Mouse (Mus musculus) retina, adult 2 months (tissue): ENCODE results near the gene Zfp646.
"Not testable (repeated sequence)": the region's sequence is repeated elsewhere in the genome, so short reads cannot be mapped to it uniquely, and the experiment has no call there.

ENCODE experiments used
- DNase-seq: peaks from one replicate; pipeline ENCODE4 v3.0.0-alpha.2; 2012; ENCODE audit warnings: low read depth, low spot score

Gene Zfp646

DNA sequence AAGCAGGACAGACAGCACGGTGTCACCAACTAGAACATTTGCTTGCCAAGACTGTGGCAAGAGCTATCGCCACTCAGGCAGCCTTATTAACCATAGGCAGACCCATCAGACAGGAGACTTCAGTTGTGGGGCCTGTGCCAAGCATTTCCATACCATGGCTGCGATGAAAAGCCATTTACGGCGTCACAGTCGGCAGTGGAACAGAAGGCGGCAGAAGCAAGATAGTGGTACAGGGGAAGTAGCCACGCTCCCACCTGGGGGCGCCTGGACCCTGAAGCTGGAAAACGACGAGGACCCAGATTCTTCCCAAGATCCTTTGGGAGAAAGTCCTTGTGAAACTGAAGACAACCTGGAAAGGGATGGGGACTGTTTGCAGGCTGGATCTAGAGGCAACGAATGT lies 4.4 kb downstream of the Zfp646 start:
- DNase-seq: no peak

GRCm38 (mm10) chr7:127885951-127886350 lies 9.9 kb downstream of the Zfp646 start:
- no peak for DNase-seq

GRCm38 (mm10) chr7:127886551-127886950 lies 10.5 kb downstream of the Zfp646 start:
- DNase-seq: no peak

GRCm38 (mm10) chr7:127887191-127887590 lies 11.2 kb downstream of the Zfp646 start:
- DNase-seq: no peak

- no peak for DNase-seq
Measured at GRCm38 (mm10) chr7:127887781-127888180, 11.8 kb downstream of the Zfp646 start.

- DNase-seq: no peak
Measured at GRCm38 (mm10) chr7:127888821-127889220, 12.8 kb downstream of the Zfp646 start.

DNA sequence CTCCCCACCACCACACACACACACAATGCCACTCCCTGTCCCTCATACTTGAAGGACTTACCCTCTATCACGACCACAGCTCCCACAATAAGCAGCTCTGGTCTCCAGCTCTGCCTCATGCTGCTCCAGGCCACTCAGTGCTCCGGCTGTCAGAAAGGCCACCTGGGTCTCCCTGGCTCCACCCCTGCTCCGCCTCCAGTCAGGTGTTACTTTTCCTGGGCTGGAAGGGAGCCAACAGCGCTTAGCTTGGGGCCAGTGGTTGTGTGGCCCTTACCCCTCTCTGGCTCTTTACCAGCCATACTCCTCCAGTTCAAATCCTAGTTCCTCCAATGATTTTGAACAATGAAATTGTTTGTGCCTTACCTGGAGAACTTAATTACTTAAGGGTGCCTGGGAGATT lies 14.8 kb downstream of the Zfp646 start, which contains the start of gene Prss53:
Gene Prss53 (minus strand): TSS at position 173 of the 400 bp plus-strand sequence.
- DNase-seq: no peak

DNA sequence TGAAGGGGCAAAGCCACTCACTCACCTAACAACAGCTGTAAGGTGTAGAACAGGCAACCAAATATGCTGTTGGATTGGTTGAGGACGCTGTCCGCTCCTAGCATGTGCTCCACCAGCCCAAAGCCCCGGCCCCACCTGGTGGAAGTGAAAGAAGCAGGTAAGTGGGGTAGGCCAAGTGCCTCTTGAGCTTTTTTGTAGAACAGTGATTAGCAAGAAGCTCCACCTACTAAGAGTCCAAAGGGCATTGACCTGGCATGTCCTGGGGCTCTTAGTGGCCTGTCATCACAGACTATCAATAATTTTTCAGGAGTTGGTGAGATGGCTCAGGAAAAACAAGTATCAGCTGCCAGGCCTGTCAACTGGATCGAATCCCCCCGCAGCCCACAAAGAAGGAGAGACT lies 18.5 kb downstream of the Zfp646 start:
- DNase-seq: no peak

GRCm38 (mm10) chr7:127895442-127895841 lies 19.4 kb downstream of the Zfp646 start, which contains the start of the genes Gm21974 and Vkorc1:
TSS of gene Gm21974 (minus strand) at chr7:127895454.
TSS of gene Vkorc1 (minus strand) at chr7:127895617.
- DNase-seq: peak; percentile 88

DNA sequence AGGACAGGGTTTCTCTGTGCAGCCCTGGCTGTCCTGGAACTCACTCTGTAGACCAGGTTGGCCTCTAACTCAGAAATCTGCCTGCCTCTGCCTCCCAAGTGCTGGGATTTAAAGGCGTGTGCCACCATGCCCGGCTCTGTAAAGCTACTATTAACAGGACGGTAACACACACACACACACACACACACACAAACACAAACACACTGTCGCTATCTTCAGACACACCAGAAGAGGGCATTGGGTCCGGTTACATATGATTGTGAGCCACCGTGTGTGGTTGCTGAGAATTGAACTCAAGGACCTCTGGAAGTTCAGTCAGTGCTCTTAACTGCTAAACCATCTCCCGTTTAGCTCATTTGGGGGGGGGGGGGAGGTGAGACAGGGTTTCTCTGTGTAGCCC lies 19.9 kb downstream of the Zfp646 start:
- DNase-seq: not testable (repeated sequence)

GRCm38 (mm10) chr7:127896384-127896783 lies 20.4 kb downstream of the Zfp646 start:
- DNase-seq: no peak

- no peak for DNase-seq
Measured at GRCm38 (mm10) chr7:127897542-127897941, 21.5 kb downstream of the Zfp646 start.

- DNase-seq: no peak
Measured at GRCm38 (mm10) chr7:127898179-127898956, 22.3 kb downstream of the Zfp646 start.

DNA sequence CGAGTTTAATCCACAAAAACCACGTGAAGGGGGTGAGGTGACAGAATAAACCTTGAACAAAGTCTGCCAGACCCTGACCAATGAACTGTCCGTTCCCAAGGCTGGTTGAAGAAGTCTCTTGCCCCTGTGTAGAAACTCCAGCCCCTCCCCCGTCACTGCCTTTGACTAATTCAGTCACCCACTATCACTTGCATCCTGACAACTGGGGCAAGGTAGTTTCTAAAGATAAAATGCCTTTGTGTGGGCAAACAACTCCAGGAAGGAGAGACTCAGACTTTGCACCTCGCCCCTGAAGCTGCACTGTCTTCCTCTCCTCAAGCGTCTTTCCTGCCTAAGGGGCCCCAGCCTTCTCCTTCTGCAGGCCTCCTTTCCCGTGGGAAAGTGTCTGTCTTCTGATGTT lies 24.0 kb downstream of the Zfp646 start:
- DNase-seq: no peak

DNA sequence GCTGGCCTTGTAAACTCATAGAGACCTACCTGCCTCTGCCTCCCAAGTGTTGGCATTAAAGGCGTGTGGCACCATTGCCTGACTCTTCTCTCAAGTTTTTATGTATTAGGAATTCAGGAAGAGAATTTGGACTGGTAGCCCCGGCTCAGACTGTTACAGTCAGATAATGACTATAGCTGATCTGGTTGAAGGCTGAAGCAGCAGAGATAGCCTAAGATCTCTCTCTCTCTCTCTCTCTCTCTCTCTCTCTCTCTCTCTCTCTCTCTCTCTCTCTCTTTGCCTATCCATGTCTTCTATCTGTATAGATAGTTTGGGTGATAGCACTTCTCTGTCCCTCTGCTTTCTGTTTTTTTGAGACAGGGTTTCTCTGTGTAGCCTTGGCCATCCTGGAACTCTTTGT lies 25.8 kb downstream of the Zfp646 start:
- no peak for DNase-seq

- DNase-seq: peak; percentile 50
Measured at GRCm38 (mm10) chr7:127903971-127904796, 28.2 kb downstream of the Zfp646 start, which contains the start of gene Bckdk. TSS of gene Bckdk (plus strand) at chr7:127904082.

GRCm38 (mm10) chr7:127907939-127908338 lies 31.9 kb downstream of the Zfp646 start:
- DNase-seq: no peak

DNA sequence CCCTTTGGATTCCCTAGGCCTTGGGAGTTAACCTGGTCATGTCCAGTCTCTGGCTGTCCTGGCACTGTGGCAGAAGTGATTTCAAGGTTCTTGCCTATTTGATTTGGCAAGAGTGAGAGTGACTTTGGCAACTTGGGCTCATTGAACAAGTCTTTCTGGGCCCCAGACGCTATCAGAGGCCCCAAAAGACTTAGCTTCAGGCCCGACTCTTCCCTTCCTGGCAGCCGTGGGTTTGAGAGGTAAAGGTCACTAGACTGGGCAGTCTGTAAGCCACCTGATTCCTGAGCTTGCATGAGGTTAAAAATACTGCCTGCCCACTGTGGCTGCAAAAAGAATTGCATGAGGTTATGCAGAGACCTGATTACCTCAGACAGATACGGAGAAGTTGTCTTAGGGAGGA lies 32.6 kb downstream of the Zfp646 start:
- no peak for DNase-seq

- peak; percentile 88 for DNase-seq
Measured at GRCm38 (mm10) chr7:127912190-127912871, 36.3 kb downstream of the Zfp646 start, which contains the start of gene Kat8. TSS of gene Kat8 (plus strand) at chr7:127912516.

- no peak for DNase-seq
Measured at GRCm38 (mm10) chr7:127912938-127913337, 36.9 kb downstream of the Zfp646 start.

DNA sequence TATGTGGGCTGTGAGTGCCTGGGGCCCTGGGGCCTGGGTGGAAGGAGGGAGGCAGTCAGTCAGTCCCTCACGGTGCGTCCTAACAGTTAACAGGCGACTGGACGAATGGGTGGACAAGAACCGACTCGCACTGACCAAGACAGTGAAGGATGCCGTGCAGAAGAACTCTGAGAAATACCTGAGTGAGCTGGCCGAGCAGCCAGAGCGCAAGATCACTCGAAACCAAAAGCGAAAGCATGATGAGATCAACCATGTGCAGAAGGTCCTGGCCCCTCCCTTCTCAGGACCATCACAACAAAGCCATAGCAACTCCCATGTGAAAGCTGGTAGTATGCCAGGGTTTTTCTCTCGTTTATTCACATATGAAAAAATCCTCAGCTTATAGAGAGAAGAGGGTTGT lies 39.3 kb downstream of the Zfp646 start:
- no peak for DNase-seq

GRCm38 (mm10) chr7:127918203-127918602 lies 42.2 kb downstream of the Zfp646 start:
- no peak for DNase-seq
